Mouse (Mus musculus): Measurements from ENCODE around the gene Uxs1. TPM values are rescaled to one million over a fixed set of nuclear protein-coding genes. Genes with fewer than 3 reads are reported as not detected.

Uxs1 gene
- total RNA-seq, 2 experiments from 2014 or later: 11.7 to 15.6 TPM

- no peak for DNase-seq
Measured at GRCm38 (mm10) chr1:43798048-43798447, 29.6 kb downstream of the Uxs1 start.

GRCm38 (mm10) chr1:43789765-43790164, 37.8 kb downstream of the Uxs1 start:
- no peak for DNase-seq

DNA sequence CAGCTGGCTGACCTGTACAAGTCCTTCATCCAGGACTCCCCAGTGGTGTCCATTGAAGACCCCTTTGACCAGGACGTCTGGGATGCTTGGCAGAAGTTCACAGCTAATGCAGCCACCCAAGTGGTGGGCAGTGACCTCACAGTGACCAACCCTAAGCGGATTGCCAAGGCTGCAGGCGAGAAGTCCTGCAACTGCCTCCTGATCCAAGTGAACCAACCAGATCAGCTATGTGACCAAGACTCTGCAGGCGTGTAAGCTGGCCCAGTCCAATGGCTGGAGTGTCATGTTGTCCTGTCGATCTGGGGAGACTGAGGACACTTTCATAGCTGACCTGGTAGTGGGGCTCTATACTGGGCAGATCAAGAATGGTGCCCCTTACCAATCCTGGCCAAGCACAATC, 40.9 kb downstream of the Uxs1 start:
- DNase-seq: no peak

DNA sequence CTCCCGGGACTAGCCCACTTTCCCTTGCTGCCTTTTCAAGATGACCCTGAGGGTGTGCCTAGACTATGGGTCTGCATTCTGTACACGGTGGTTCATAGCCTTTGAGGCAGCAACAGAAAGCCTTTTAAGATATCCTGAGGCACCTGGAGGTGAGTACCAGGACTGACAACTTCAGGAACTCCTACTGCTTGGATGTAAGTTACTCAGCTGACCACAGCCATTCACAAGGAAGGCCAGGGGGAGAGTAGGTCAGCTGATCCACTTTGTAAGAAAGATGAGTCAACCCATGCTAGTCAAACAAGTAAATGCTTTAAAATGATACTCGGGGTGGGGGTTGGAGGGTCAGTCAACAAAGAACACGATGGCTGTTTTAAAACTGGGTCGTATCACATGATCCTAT, 42.3 kb downstream of the Uxs1 start:
- DNase-seq: no peak

DNA sequence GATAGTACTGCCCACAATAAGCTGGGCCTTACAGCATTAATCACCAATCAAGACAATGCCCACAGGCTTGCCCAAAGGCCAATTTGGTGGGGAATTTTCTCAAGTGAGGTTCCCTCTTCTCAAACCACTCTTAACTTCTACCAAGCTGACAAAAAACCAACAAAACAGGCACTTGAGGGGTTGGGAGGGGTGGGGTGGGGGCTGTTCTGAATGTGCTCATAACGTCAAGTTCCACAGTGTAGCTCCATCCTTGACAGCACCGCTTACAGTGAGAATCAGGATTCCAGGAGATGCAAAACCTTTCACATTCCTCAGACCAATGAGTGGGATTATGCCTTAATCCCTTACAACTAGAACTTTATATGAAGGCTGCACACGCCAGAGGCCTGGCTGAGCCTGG, 44.4 kb downstream of the Uxs1 start:
- DNase-seq: no peak

DNA sequence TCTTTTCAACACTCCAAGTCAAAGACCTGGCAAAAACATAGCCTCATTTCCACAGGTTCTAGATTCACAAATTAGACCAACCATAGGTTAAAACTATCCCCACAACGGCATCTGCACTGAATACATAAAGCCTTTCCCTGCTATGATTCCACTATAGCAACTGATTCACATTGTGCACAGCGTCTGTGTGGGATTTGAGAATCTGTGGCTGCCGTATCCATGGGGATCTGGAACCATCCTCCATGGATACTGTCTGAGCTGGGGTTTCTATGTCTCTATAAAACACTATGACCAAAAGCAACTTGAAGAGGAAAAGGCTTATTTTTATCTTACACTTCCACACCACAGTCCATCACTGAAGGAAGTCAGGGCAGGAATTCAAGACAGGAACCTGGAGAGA, 44.9 kb downstream of the Uxs1 start:
- DNase-seq: no peak

DNA sequence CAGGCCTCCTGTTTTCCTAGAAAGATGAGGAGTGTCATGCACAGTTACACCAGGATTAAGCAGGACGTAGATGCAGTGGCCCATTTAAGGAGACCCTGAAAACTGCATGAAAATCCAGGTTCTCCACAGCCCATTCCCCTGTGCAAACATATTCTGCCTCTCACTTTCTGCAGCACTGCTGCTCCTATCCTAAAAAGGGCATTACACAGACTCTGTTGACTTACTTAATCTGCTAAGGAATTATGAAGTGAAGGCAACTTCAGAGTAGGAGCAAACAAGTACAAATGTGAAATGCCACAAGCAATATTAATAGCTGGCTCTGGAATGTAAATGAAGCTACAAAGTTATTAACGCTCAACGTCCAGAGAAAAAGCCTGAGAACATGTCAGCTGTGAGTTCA, 45.9 kb downstream of the Uxs1 start:
- no peak for DNase-seq

GRCm38 (mm10) chr1:43781195-43781594, 46.4 kb downstream of the Uxs1 start:
- no peak for DNase-seq

DNA sequence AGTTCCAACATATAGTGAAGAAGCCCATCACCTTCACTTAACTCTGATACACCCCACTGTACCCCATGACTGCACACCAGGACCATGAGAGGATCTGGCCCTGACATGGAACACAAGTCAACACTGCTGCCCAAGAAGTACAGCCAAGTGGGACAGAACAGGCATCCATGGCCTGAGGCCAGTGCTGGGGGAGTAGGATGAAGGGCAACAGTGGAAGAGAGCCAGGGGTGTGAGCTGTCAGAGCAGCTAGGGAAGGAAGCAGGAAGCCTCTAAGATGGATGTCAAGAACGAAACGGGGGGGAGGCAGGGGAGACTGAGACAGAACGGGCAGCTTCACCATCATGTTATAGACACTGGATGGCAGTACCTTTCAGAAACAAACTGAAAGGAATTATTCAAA, 51.5 kb downstream of the Uxs1 start:
- DNase-seq: peak; percentile 12

DNA sequence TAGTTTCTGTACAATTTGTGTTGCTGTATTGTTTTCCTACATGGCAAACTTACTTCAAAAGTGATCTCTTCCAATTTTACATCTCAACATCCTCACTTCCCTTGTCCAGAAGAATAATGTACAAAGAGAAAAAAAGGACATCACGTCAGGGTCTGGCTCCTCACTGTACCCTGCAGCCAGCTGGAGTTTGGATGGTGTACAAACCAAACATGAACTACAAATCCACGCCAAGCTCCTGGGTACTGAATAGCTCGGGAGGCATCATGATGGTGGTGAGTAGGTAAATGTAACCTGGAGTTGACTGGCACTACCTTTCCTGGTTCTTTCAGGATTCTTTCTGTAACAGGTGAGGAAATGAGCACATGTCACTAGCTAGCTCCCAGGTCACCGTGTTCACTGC, 53.5 kb downstream of the Uxs1 start:
- no peak for DNase-seq

- DNase-seq: no peak
Measured at GRCm38 (mm10) chr1:43772694-43773093, 54.9 kb downstream of the Uxs1 start.

DNA sequence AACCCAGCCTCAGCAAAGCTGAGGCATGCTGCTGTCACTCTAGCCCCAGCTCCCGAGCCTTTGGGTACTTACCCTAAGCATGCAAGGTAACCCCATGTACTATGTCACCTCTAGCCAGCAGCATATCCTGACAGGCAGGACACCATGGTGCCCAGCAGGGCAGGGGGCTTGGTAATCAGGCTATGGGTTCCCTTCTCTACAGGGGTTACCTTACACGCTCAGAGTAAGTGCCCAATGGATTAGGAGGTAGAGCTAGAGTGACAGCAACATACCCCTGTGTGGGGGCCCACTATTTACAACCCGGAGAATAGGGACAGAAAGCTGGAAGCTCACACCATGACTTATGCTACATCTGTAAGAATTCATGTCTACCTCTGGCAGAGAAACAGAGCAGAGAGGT, 57.6 kb downstream of the Uxs1 start:
- no peak for DNase-seq

GRCm38 (mm10) chr1:43769348-43769747, 58.3 kb downstream of the Uxs1 start:
- no peak for DNase-seq

GRCm38 (mm10) chr1:43768385-43768990, 59.1 kb downstream of the Uxs1 start:
- DNase-seq: no peak

DNA sequence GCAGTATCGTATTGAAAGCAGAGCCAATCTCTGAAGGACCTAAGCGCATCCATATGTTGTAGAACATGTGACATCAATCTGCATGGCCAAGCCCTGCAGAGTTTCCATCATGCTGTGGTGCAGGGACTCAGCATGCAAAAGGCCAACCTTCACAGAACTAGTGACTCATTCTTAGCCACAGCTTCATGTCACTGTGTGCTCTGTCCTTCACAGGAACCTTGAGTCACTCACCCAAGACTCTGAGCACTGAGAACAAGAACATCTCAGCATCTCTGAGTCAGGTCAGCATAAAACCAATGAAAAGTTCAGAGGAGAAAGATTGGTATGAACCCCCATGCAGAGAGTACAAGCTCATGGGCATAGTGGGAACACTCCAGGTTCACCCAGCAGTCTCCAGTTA, 61.3 kb downstream of the Uxs1 start:
- DNase-seq: no peak

DNA sequence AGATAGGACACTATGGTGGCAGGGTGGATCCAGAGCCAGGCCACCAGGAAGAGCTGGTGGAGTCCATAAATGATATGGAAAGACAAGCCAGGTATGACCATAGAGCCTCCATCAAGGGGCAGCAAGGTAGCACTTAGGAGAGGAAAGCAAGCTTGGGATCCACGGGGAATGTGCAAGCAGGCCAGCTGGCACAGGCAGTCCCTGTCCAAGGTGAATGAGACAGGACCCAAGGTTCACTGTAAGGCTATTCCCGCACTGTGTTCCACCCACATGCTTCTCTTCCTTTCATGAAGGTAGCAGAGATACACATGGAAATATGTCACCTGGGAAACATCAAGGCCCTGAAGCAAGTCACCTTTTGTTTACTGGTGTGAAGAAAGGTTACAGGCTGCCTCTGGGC, 63.1 kb downstream of the Uxs1 start:
- DNase-seq: no peak

- no peak for DNase-seq
Measured at GRCm38 (mm10) chr1:43760085-43760484, 67.5 kb downstream of the Uxs1 start.

DNA sequence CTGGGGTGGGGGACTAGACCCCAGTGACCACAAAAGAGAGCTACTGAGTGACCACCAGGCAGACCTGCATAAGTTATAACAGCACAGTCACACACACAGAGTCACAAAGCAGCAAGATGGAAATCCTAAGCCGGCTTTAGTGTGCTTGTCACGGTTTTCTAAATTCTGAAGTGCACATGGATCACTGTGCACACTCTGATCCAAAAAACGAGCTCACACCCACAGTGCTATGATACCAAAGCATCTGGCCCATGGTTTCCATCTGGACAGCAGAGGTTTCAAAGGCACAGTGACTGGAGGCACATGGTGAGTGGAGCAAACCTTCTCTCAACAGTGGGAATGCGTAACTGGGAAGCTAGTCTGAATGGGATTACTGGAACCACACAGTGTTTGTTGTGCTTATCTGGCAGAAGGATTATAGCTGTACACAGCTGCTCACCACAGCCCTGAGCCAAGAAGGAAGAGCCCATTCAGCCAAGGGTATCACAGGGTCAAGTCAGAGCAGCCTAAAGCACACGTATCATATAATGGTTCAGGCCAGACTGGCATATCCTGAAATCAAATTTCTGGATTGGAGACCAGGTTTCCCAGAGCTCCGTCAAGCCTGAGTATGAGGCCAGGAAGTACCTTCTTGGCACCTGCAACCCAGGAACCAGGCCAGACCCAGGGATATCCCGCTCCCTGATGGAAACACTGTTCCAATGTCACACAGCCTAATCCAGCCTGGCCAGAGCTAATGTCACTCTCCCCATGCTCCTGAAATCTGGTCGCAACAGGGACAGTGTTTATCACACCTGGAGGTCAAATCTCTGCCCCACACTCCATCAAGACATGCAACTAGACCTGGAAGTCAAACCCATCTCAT, 72.9 kb downstream of the Uxs1 start:
- DNase-seq: no peak

GRCm38 (mm10) chr1:43738519-43738894, 89.1 kb downstream of the Uxs1 start:
- no peak for DNase-seq

DNA sequence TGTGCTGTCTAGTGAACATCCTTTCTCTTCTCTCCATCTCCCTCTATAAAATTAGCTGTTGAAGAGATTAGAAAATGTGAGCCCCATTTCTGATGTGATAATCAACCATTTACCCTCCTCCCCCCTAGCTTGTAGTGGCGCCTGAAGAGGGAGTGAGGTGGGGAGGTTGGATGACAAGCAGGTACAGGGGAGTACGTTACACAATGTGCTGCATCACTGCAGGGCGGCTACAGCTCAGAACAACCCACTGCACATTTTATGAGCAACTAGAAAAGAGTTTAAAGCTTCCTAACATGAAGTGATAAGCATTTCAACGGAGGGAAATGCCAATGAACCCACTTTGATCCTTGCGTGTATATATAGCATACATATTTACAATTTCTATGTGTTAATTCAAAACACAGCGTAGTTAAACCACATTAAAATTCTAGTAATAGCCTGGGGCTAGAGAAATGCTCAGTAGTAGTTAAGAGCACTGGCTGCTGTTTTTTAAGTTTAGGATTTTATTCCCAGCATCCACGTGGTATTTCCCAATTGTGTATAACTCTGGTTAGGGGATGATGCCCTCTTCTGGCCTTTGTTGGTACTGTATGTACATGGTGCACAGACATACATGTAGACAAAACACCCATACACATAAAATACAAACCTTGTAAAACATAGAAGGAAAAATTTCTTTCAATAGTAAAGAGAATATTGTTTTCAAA, 89.6 kb downstream of the Uxs1 start:
- no peak for DNase-seq

DNA sequence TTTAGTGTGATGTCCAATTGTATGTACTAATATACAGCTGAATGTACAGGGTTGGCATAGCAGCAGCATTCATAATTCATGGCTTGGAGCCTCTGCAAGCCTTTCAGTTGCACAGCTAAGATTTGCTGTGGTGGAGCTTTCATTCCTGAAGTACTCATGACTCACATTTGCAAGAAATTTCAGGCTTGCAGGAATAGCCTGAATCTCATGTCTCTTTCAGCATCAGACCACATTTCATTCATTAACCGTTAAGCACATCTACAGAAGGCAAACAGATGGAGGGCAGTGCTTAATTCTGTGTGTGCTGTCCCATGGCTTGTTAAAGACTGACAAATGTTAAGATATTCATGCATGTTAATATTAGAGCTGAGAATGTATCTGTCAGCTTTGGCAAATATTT, 94.9 kb downstream of the Uxs1 start:
- no peak for DNase-seq

- no peak for DNase-seq
Measured at GRCm38 (mm10) chr1:43732100-43732499, 95.5 kb downstream of the Uxs1 start.

GRCm38 (mm10) chr1:43730491-43730924, 97.1 kb downstream of the Uxs1 start, which contains the start of gene 1500015O10Rik:
Gene 1500015O10Rik, plus strand, starts transcription at chr1:43730602.
- DNase-seq: peak; percentile 59

Data from gastrocnemius, postnatal 25 days (tissue).